Mouse (Mus musculus) gonadal fat pad, adult 2 months (tissue): Measurements from ENCODE around the gene Nptx2. TPM values are rescaled to one million over a fixed set of nuclear protein-coding genes. Genes with fewer than 3 reads are reported as not detected.

Experiments
- DNase-seq: peaks from one replicate; pipeline ENCODE4 v3.0.0-alpha.2; 2012; ENCODE audit warnings: low read depth
- polyA plus RNA-seq: library from polyadenylated mRNA; depleted of rRNA; stranded (reverse); fragments of >200 nt; gene quantifications from 2 replicates; pipeline ENCODE4 v1.2.3, GENCODE M21; 2012; rRNA removed

The Nptx2 gene
- polyA plus RNA-seq, 1 experiment: 11.2 TPM

- no peak for DNase-seq
These were observed 20.0 kb downstream of the Nptx2 start for GRCm38 (mm10) chr5:144565739-144566138.

- DNase-seq: no peak
These were observed 39.4 kb downstream of the Nptx2 start for GRCm38 (mm10) chr5:144585100-144585499.

- no peak for DNase-seq
These were observed 45.7 kb downstream of the Nptx2 start for GRCm38 (mm10) chr5:144591248-144591880.

- no peak for DNase-seq
These were observed 49.1 kb downstream of the Nptx2 start for GRCm38 (mm10) chr5:144594796-144595195.

Other genes with a start within 250 kb of the Nptx2 start
- 7.0 and 11.0 TPM in 2 replicates for gene Baiap2l1, start 187.8 kb upstream of the Nptx2 start, polyA plus RNA-seq
- gene Tmem130, start 215.9 kb downstream of the Nptx2 start, polyA plus RNA-seq: 0.08 TPM in 2 replicates
- 98.4 and 103 TPM in 2 replicates for gene Trrap, start 221.8 kb downstream of the Nptx2 start, polyA plus RNA-seq